Mouse (Mus musculus) urinary bladder, postnatal 36 days (tissue): ENCODE measurements around the gene Slc47a1.
"Not testable (repeated sequence)": the region's sequence is repeated elsewhere in the genome, so short reads cannot be mapped to it uniquely, and the experiment has no call there.

Experiments
- DNase-seq, 2 experiments: peaks; one replicate each; pipeline ENCODE4 v3.0.0; 2022; ENCODE audit warnings: low spot score in 2 of 2, mixed read lengths in 1 of 2

The Slc47a1 gene

GRCm38 (mm10) chr11:61319233-61319922 is 58.8 kb downstream of the Slc47a1 start:
- DNase-seq: no peak

- DNase-seq: no peak
Measured at GRCm38 (mm10) chr11:61316864-61317263, 61.3 kb downstream of the Slc47a1 start.

GRCm38 (mm10) chr11:61310321-61310720 is 67.8 kb downstream of the Slc47a1 start:
- DNase-seq: no peak

- DNase-seq: no peak
Measured at GRCm38 (mm10) chr11:61309831-61310230, 68.3 kb downstream of the Slc47a1 start.

- DNase-seq: no peak
Measured at GRCm38 (mm10) chr11:61307795-61308194, 70.3 kb downstream of the Slc47a1 start.

- DNase-seq: no peak
Measured at GRCm38 (mm10) chr11:61305377-61305776, 72.8 kb downstream of the Slc47a1 start.

- not testable (repeated sequence) for DNase-seq
Measured at GRCm38 (mm10) chr11:61304535-61304934, 73.6 kb downstream of the Slc47a1 start.

- no peak for DNase-seq
Measured at GRCm38 (mm10) chr11:61300716-61301392, 77.3 kb downstream of the Slc47a1 start.

GRCm38 (mm10) chr11:61300205-61300604 is 77.9 kb downstream of the Slc47a1 start:
- no peak for DNase-seq

GRCm38 (mm10) chr11:61297901-61298300 is 80.2 kb downstream of the Slc47a1 start:
- DNase-seq: no peak

GRCm38 (mm10) chr11:61297326-61297725 is 80.8 kb downstream of the Slc47a1 start:
- no peak for DNase-seq

- DNase-seq: no peak
Measured at GRCm38 (mm10) chr11:61296556-61296955, 81.6 kb downstream of the Slc47a1 start.

GRCm38 (mm10) chr11:61295556-61295955 is 82.6 kb downstream of the Slc47a1 start:
- DNase-seq: no peak

GRCm38 (mm10) chr11:61294431-61294830 is 83.7 kb downstream of the Slc47a1 start:
- DNase-seq: no peak
